Mouse (Mus musculus) cerebral cortex, adult 2 months (tissue): Measurements from ENCODE around the gene Phf3.

Source experiments
- WGBS: fragments of 180-500 bp; shearing (Covaris S2); methylation state at CpG from one replicate; pipeline ENCODE4 v1.1.7; 2018; 5-methylcytosine and 5-hydroxymethylcytosine counted together

The Phf3 gene

DNA sequence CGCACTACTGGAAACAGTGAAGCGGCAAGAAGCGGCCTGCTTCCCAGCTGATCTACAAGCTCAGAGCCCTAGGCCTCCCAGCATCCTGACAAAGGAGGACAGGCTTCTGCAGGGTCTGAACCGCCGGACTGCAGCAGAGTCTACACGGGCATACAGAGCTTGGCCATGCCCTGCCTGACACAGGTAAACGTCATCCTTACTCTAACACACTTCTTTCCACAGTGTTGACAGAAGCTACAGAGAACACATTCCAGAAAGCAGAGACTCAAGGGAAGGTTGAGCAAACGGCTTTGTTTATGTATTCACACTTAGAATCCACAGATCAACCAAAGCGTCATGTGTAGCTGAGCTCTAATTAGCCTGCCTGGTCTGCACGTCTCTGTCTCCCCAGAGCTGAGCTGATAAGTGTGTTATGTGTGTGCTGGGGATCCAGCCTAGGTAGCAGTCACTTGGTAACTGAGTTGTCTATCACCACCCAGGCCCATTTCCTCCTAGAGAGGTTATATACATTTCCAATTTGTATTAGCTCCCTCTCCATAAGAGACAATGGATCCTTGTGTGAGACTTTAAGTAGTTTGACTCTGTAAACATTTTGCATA is 65.5 kb downstream of the Phf3 start:
- WGBS = 85% methylated on average over 10 of the region's 10 CpGs

DNA sequence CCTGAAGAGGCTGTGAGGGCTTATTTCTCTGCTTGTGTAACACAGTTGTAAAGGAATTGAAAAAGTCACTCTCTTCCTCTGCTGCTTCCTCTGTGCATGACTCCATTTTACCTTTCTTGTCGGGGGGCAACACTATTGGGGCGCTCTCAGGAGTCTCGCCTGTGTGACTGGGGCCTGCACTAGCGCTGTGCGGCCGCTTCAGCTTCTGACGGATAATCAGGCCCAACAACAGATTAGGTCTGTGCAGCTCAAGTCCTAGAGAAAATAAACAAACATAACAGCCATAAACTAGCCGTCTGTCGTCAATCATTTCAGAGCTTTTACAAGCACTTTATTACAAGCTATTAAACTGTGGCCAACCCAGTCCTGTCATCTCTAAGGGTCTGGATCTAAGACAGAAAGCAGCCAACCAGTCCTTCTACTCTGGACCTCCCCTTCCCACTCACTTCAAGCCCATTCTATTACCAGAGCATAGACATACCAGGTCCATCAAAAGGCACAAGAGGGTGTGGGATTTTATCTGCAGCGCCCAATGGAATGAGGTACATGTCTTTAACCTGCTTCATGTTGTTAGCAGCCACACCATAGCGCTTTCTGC is 67.9 kb downstream of the Phf3 start:
- 97% methylated on average over 11 of the region's 11 CpGs for WGBS

DNA sequence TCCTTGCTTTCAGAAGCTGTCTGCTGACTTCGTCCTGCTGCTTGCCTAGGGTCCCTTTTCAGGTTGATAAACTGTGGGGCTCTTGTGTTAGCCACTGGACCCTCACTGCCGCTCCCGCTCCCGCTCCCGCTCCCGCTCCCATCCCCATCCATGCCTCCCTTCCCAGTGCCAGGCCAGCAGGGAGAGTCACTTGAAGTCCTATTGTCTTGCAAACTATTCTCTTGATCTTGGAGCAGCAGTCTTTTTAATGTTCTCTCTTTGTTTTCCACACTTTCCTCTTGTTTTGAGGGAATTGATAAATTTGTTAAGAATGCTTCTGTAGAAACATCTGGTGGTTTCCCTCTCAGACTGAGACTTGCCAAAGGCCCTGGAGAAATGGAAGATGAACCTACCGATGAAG is 68.8 kb downstream of the Phf3 start:
- WGBS = 87% methylated on average over 7 of the region's 7 CpGs

DNA sequence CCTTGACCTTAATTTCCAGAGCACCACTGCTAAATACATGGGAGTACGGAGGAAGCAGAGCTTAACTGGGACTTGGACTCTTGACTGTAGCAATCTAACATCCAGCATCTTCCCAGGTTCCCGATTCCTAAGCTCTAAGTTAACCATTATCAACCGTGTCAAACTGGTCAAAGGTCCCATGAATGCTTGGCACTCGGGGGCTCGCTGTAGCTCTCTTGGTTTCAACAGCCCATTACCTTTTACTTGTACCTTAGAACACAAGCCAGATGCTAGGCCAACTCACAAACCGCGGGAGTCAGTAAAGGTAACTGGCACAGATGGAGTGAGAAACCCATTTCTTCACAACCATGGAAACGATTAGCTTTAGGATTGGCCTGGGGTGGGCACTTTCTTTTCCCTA is 71.8 kb downstream of the Phf3 start:
- WGBS = 91% methylated on average over 8 of the region's 8 CpGs

DNA sequence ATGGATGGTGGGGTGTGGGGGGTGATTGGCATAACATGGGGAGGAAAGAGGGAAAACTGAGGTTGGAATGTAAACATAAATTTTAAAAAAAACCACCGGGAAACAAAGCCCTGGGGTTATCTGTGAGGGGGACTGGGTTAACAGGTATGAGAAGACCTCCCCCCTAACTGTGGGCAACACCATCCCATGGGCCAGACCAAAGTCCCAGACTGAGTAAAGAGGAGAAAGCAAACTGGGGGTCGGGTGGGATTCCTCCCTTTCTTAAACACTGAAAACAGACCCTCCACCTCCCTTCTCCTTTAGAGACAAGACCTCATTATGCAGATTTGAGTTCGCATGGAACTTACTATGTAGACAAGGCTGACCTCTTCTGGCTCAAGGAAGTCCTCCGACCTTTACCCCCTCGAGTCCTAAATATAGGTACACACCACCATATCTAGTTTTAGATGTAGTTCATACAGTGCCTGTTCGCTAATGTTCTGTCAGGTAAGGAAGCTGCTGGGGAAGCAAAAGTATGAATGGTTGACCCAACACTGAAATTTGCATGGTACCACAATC is 74.4 kb downstream of the Phf3 start:
- 80% methylated on average over 6 of the region's 6 CpGs for WGBS

DNA sequence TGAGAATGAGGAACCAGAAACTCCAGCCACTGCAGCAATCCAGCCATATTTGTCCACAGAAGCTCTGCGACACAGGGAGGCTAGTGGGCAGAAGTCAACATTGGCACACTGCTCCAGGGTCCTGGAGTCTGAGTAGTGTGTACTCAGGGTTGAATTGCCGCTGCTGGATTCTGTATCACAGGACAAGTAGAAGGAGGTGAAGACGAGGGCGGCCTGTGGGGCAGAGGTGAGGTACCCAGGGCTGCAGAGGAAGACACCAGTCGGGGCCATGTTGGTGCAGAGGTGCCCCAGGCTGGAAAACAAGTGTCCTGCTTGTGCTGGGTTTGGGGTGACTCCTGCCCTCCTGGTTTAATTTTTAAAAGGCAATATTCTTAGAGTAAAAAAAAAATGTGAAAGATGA is 79.1 kb downstream of the Phf3 start:
- WGBS = 93% methylated on average over 5 of the region's 5 CpGs

DNA sequence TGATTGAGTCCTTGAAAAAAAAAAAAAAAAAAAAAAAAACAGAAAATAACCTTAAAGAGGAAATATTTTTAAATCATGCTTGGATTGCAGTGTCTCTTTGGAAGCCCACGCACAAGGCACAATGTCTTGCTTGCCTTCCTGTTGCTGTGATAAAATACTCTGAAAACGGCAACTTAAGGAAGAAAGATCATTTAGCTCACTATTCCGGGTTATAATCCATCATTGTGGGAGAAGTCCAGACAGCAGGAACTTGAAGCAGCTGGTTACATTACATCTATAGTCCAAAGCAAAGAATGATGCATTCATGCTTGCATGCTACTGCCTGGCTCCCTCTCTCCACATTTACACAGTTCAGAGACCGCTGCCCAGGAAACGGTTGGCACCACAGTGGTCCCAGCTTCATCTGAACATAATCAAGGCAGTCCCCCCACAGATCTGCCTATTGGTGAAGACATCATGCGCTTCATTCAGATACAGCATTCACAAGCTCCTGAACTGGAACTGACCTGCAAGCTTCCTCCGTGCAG is 80.3 kb downstream of the Phf3 start:
- 40% methylated on average over 7 of the region's 7 CpGs for WGBS

DNA sequence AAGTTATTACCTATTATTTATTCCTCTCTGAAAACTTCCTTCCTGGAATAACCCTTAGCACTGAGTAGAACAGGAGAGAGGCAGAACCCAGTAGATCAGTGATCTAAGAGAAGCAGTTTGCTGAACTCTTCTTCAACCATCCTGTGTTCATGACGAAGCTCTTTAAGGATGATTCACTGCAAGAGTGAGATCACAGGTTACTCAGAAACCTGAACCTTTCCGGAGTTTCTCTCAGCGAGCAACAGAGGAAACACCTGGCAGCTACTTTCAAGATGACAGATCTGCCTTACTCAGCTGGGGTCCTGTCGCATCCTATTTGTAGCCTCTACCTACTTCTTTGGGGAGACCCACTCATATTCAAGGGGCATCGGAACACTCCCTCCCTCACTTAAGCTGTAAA is 80.8 kb downstream of the Phf3 start:
- 31% methylated on average over 5 of the region's 5 CpGs for WGBS

DNA sequence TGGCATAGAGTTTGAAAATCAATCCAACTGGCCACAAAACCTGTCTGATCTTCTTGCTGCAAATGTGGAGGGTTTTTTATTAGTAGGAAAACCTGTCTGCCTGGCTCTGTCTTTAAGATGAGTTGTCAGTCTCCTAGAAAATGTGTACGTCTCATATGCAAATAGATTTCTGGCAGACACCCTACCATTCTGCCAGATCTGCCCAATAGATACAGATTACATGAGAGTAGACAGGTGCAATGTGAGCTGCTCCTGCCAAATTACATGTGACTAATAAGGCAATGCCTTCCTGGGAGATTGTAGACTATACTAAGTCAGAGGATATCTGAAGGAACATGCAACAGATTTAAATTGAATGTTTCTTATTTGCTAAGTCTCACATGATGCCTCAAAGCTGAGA is 83.5 kb downstream of the Phf3 start:
- WGBS = 45% methylated on average over 1 of the region's 1 CpGs

DNA sequence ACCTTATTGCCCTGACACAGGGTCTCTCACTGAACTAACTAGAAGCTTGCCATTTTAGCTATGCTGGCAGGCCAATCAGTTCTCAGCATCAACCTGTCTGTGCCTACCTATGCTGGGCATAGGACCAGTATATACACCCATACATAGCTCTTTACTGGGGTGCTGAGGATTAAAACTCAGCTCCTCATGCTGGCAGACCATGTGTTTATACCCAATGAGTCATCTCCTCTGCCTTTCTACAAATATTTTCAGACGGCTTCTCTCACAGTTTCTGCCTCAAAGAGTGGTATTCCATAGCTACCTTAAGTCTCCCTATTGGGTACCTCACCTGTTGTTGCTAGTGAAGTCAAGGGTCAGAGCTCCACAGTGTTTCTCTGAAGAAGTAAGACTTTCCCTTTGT is 84.0 kb downstream of the Phf3 start:
- WGBS = 36% methylated on average over 1 of the region's 1 CpGs

DNA sequence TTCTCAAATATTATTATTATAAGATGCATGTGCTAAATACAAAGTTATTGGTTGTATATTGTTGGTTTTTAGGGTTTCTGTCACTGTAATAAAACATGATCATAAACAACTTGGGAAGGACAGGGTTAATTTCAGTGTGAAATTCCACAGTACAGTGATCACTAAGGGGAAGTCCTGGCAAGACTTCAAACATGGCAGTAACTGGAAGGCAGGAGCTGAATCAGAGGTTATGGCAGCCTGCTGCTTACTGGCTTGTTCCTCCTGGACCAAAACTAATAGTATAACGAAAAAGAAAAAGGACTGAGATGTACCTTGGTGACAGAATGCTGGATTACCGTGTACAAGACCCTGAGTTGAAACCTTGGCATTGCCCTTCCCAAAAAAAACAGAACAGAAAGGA is 84.7 kb downstream of the Phf3 start:
- 39% methylated on average over 2 of the region's 2 CpGs for WGBS

DNA sequence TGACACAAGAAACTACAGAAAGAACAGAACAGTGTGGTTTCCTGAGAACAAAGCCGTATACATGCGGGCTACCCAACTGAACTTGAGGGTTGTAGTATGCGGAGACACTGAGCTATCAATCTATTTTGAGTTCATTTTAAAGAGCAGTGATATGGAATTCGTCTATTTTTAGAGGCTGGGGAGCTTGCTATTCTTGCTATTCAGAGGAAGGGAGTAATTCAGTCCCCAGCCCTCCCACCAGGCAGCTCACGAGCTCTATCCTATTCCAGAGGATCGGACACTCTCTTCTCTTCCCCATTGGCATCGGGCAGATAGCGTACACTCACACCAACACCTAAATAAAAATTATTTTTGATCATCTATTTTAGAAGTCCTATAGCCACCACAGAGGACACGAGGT is 87.1 kb downstream of the Phf3 start:
- 83% methylated on average over 9 of the region's 9 CpGs for WGBS

DNA sequence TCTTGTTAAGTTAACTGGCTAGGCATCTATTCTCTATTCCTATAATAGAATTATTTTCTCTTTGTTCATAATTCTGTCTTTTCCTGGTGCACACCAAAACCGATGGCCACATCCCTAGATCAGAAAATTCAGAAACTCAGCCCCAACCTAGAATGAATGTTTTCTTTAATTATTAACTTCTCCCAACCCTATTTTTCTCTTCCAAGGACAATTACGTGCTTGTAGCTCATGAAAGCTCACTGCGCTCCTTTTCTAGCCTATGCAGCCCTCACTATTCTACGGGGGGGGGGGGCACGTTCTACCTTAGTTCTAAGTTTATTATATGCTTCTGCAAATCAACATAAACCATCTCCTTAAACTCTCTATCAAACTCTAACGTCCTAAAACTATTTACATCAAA is 90.0 kb downstream of the Phf3 start:
- WGBS = 82% methylated on average over 6 of the region's 6 CpGs

DNA sequence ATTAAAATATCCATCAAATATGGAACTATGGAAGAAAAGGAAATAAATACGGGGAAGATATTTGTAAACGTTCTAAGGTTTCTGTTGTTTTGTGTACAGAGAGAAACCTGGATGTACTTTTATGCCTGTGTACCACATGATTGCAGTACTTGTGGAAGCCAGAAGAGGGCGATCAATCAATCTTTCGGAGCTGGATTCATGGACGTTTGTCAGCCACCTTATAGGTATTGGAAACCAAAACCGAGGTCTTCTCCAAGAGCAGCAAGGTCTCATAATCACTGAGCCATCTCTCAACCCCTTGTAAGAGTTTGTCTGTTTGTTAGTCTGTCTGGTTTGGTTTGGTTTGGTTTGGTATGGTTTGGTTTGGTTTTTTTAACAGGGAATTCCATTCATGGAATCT is 93.4 kb downstream of the Phf3 start:
- 51% methylated on average over 6 of the region's 6 CpGs for WGBS

DNA sequence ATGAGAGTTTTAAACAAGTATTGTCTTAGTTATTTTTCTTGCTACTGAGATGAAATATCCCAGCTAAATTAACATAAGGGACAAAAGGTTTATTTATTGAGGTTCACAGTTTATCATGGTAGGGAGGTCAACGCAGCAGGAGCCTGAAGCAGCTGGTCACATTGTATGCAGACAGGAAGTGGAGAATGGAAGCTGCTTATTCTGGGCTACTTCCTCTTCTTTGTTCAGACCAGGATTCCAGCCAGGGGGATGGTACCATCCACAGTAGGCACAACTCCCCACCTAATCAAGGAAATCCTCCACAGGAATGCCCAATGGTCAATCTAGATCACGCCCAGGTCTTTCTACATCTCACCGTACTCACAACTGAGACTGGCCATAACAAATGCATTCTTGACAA is 94.2 kb downstream of the Phf3 start:
- WGBS = 83% methylated on average over 3 of the region's 3 CpGs

DNA sequence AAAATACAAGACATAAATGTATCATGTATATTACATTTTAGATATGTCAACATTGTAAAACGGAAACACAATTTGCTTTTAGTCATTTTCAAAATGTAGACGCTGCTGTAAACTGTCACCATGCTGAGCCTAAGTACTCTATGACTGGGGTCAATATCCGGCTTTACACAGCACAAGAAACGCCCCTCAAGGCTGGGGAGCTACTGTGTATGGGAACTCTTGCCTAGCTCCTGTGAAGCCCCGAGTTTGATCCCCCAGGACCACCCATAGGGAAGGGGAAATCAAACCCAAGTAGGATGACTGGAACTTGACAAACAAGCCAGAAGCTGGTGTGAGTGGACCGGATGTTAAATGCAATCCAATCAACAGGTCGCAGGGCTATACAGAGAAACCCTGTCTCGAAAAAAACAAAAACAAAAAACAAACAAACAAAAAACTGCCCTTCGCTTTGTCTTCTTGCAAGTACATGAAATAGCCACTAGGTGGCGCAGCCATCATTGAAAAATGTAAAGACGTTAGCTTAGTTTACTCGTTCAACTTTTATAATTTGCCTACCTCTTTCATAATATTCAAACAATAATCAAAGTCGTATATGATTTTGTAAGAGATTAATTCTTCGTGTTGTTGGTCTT is 95.2 kb downstream of the Phf3 start:
- WGBS = 13% methylated on average over 14 of the region's 14 CpGs

DNA sequence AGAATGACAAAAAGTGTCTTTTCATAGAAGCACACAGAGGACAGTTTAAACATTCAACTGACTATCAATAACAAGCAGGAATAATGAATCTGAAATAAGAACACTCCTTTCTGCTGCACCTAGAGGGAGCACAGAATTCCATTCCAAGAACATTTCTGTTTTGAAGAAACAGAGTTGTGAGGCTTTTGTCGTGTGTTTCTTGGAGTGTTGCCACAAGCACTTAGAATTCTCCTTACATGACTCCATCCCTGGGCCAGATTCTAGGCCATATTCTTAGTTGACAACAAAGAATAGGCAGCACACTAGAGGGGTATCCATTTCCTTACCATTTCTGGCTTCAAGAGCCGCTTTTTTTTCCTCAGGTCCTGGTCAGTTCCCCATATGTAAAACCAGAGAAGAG is 97.5 kb downstream of the Phf3 start:
- WGBS = 40% methylated on average over 2 of the region's 2 CpGs

DNA sequence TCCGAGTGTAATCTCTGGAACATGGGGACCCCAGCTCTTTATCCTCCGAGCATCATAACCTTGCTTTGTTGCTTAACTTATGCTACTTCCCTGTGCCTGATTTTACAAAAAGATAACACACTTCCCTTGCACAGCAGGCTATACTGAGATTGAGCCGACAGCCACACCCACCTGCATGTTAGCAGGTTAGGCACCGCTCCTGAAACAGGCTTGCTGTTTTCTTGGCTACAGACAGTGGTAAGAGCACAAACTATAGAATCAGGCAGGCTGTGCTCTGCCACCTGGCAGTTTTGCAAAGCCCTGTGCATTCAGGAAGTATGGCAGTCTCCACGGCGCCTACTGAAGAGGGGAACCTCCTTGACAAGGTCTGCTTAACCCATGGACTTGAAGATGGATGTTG is 100.1 kb downstream of the Phf3 start:
- WGBS = 62% methylated on average over 6 of the region's 6 CpGs

DNA sequence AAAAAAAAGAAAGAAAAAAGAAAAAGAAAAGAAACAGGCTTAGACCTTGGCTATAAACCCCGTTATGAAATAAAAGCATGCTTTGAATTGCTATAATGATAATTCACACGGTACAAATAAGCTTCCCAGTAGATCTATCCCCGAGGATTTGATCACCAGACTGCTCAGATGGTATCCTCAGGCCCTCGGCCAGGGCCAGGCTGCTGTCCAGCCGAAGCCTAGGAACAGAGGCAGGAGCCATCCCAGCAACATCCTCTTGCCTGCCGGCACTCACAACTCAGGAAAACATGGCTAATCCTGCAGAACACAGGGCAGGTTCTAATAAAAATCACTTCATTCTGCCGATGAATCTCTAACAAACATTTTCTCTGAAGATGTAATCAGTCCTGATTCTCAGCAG is 100.9 kb downstream of the Phf3 start:
- 75% methylated on average over 7 of the region's 7 CpGs for WGBS

DNA sequence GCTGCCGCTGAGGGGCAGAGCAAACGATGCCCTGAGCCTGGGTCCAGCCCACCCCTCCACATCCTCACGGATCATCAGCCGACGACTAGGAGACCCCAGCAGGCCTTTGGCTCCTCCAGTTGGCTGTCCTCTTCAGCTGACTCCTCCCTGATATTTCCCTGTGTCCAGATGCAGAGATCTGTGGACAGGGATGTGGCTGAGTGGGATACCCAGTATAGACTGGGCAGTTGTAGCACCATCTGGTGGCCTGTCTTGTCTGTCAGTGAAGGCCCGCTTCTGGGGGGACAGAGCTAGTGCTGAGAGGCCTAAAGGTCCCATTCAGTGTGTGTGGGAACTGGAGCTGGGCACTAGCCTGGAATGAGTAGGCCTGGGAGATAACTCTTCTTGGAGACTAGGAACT is 101.9 kb downstream of the Phf3 start:
- 86% methylated on average over 6 of the region's 6 CpGs for WGBS

DNA sequence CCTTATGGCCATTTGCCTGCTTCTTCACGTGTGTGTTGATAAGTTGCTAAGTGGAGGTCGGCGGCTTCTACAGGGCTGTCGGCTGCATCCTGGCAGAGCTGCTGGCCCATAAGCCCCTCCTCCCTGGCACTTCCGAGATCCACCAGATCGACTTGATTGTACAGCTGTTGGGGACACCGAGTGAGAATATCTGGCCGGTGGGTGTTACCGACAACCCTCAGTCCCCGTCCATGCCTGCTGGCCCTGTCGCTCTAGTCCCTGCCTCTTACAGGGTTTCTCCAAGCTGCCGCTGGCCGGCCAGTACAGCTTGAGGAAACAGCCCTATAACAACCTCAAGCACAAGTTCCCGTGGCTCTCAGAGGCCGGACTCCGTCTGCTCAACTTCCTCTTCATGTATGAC is 103.1 kb downstream of the Phf3 start:
- WGBS = 90% methylated on average over 15 of the region's 16 CpGs

DNA sequence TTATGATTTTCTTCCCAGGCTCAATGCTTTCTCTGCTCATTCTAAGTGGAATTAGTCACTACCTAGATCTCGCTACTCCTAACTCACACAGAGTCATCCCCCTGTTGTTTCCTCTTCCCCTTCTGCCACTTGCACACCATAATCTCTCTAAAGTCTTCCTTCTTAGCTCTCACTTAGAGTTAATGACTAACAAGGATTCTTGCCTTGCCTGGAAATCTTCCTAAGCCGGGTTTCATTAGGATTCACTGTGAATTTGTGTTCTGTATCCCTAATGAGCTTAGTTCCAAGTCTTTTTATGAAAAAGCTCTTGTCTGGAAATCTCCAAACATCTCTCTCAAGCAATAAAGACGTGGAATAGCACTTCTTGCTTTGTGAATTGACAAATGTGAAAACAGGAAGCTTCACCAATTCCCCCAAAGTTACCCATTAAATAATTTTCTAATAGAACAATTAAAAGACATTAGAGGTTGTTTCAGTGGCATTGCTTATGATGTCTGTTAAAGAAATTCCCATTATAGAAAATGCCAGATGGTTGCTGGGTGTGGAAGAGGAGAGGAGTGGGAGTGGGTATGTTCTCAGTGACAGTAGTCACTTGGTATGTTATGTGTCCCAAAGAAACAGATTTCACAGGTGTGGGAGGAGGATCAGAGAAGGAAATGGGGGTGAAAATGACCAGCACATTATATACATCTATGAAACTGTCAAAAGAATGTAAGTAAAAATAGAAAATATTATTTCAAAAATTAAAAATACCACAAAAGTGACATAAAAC is 118.1 kb downstream of the Phf3 start:
- 28% methylated on average over 3 of the region's 3 CpGs for WGBS
